Mouse (Mus musculus) frontal cortex, postnatal 36 days (tissue): ENCODE measurements around the gene Ms4a4d.

Experiments
- DNase-seq, 2 experiments: peaks; one replicate each; pipeline ENCODE4 v3.0.0; 2022; ENCODE audit warnings: low spot score in 2 of 2

Ms4a4d gene

DNA sequence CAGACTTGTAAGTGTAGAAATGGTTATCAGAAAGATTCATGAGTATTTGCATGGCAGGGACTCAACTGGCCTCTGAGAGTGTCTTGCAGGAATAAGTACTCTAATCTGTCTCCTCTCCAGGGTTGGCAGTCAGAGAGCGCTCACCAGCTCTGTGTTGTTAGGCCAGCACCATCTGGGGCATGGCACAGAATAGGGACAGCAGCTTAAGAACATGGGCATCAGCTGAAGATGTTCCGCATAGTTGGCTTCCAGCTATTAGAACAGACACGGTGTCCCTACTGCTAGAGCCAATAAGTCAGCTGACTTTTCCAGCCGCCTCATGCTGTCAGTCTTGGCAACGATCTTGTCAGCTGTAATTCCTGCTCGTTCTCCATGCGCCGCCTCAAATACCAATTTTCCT lies 38.4 kb downstream of the Ms4a4d start:
- no peak for DNase-seq

DNA sequence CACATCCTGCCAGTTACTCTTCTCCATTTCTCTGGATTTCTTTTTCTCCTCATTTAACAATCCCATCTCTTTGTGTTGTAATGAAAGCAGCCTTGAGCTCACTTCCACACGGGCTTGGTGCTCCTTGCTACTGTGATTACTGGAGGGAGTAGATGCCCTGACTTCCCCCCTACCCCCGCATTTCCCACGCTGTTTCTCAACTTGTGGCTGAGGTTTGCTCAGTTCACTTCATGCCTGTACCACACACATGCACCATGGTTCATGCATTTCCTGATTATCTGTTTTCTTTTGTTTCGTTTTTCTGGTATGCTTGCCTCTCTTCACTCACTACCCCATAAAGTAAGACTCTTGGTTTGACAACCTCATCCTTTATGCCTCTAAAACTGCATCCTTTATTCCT lies 52.6 kb downstream of the Ms4a4d start:
- DNase-seq, result no peak

- no peak for DNase-seq
These were observed 53.4 kb downstream of the Ms4a4d start for GRCm38 (mm10) chr19:11589891-11590449.

DNA sequence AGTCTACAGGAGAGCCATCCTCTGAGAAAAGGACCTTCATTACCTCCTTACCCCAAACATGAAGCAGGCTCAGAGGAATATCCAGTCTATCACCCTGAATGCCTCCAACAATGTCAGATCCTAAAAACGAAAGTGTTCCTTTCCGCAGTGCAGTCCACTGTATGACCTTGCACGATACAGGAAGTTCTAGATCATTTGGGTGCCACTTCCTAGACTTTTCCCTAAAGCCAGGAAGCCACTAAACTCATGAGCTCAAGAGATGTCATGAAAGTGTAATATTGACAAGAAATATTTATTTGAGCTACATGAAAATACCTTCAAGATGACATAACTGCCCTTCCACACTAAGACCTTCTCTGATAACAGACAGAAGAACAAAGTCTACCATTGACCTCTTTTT lies 64.7 kb downstream of the Ms4a4d start:
- DNase-seq, result no peak

GRCm38 (mm10) chr19:11602026-11602425 lies 65.4 kb downstream of the Ms4a4d start:
- peak in 1 of 2 experiments; percentile 44 for DNase-seq

DNA sequence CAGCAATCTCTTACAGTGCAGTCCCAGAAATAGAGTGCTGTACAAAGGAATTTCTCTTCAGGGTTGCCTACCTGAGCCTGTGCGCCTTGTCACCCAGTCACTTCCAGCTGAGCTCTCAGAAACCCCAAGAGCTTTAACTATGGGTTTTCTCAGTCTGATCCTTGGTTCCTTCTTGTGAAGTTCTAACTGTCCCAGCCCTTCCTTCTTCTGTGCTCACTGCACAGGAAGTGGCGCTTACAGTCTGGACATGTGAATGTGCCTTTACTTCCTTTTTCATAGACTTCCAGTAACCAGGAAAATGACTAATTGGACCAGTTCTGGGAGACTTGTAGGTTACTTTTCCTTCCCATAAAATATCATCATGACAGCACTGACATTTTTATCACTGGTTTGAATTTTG lies 68.0 kb downstream of the Ms4a4d start, which contains the start of gene Ms4a6d:
Ms4a6d (minus strand) TSS at position 247 of the 400 bp plus-strand sequence.
- DNase-seq, result no peak
